Mouse (Mus musculus) T-cell, adult 2 months (primary cell): ENCODE data around the gene Tmsb15l.
A peak's percentile ranks its signal among the peaks of the same experiment; 100 is the strongest.
"Not testable (repeated sequence)": the region's sequence is repeated elsewhere in the genome, so short reads cannot be mapped to it uniquely, and the experiment has no call there.

Experiments used
- DNase-seq: peaks from one replicate; pipeline ENCODE4 v3.0.0; 2022; ENCODE audit warnings: low spot score

Tmsb15l gene

DNA sequence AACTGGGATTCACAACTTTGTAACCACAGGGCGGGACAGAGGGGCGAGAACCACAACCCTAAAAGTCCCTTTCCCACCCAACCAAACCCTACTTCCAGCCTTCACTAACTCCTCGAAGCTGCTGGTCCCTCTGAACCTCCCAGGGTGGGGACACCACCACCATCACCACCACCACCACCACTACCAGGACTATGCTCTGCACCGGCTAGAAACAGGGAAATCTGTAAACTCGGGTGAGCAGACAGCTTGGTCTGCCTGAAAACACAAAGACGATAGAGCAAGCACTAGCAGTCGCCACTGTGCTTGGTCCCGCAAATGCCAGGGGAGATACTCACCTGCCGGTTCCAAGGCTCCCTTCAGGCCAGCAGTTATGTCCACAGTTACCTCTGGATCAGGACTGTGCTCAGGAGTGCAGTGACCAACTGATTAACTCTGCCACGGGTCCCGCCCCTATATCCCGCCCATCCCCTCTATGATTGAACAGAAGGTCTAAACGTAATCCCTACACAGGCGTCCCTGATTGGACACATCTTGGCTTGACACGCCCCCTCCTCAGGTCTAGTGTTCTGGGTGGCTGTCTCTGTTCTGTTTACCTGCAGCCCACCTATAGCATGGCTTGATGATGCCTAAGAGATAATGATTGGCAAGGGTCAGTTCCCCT lies at the start of gene Tmsb15l, which contains the start of gene Tmsb15b1:
Tmsb15l (minus strand) TSS at position 446 of the 661 bp plus-strand sequence.
Tmsb15b1 (minus strand) TSS at position 451 of the 661 bp plus-strand sequence.
- peak; percentile 78 for DNase-seq

DNA sequence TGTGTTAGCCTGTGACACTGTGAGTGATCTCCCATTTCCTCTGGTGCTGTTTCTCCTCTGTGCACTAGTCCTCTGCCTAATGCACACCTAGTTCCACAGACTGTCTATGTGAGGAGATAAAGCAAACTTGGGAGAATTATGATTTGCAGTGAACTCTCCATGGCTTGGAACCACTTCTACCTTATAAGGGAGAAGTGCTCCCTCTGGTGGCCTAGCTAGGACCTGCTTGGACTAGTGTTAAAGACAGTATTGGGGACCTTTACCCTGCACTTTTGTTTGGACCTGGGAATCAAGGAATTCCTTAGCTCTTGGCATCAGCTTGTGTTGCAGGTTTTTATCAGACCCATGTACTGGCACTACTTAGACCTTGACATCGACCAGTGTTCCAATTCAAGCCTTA lies 42.6 kb upstream of the Tmsb15l start:
- peak; percentile 39 for DNase-seq

- DNase-seq = no peak
Observed at GRCm38 (mm10) chrX:137017668-137018067, 41.0 kb upstream of the Tmsb15l start.

- peak; percentile 56 for DNase-seq
Observed at GRCm38 (mm10) chrX:137015099-137015709, 38.5 kb upstream of the Tmsb15l start.

DNA sequence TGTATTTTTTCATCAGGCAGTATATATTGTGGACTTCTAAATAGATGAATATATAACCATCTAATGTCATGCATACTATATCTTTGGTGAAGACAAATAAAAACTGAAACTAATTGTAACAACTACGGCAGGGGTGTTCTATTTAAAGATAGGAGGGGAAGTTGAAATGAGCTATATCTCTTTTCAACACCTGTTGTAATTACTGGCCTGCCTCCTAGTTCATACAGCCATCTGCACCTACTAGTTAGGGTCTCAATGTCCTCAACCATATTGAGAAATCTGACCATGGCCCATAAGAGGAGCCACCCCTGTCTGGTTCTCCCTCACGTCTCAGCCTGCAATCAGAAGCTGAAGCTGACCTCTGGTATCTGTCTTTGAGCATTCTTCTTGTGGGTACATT lies 19.6 kb upstream of the Tmsb15l start:
- no peak for DNase-seq

- no peak for DNase-seq
Observed at GRCm38 (mm10) chrX:136993641-136994040, 17.0 kb upstream of the Tmsb15l start.

DNA sequence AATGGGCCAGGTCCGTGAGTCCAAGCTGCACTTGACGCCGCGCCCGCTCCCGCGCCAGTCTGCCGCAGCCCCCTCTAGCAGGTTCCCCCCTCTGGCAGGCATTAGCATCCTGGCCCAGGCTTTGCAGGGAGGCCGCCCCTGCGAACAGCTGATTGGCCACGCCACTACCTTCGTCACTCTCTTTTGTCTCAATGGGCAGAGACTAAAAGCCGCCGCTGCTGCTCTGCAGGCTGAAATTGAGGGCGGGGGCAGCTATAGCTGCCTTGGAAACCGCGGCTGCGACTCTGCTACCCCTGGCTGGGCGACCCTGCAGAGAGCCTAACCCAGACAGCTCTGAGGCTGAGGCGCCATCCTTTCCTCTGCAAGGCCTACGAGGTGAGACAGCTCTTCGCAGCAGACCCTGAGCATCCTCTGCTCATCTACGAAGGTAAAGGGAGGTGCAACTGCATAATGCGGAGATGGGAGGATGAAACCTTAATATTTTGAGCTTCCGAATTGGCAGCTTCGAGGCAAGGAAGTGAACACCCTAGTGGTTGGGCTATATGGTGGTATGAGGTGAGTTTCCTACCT lies 16.4 kb upstream of the Tmsb15l start, which contains the start of gene Zcchc18:
Zcchc18 (plus strand) TSS at position 178 of the 570 bp plus-strand sequence.
- peak; percentile 68 for DNase-seq

DNA sequence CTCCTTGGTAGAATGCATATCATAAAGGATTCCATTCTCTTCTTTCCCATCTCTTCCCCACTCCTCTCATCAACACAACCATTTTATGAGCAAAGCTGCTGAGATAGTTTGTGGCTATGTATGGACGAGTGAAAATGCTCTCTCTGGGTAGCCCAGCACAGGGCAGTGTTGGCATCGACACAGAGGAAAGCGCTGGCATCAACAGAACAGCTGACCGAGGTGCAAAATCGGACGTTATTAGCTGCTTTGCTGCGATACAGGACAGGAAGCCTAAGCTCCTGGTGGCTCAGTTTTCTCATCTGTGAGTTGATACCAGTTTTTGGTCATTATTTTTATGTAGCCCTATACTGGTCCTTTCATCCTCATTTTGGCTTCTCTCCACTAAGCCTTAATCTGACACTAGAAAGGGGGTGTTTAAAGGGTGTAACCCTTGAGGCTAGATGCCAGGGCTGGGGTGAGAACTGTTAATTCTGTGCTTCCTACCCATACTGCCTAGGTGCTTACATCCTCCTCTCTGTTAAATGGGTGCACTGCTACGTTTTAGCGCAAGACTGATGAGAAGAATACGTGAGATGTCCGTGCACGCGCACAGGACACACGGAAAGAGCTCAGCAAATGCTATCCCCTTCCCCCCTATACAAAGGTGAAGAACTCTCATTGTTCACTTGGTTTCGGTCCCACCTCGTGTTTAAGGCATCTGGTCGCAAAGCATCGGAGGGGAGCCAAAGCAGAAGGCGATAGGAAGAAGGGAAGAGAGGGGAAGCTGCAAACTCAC lies 15.7 kb upstream of the Tmsb15l start:
- DNase-seq = peak; percentile 20

DNA sequence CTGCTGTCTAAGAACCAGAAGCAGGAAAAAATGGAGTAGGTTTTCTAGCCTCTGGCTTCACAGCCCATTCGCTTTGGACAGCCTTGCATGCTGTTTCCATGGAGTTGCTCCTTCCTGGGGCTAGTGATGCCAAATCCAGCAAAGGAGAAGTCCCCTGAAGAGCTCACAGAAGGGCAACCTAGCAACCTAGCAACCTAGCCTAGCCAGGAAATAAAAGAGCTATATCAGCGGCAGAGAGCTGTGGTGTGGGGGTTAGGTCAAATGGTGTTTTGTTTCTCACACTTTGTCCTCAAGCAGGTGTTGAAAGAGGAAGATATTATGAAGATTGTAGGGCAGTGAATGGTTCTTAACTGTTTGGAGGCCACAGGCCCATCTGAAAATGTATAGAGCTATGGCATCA lies 14.6 kb upstream of the Tmsb15l start:
- no peak for DNase-seq

- DNase-seq = peak; percentile 31
Observed at GRCm38 (mm10) chrX:136986039-136986438, 9.4 kb upstream of the Tmsb15l start.

DNA sequence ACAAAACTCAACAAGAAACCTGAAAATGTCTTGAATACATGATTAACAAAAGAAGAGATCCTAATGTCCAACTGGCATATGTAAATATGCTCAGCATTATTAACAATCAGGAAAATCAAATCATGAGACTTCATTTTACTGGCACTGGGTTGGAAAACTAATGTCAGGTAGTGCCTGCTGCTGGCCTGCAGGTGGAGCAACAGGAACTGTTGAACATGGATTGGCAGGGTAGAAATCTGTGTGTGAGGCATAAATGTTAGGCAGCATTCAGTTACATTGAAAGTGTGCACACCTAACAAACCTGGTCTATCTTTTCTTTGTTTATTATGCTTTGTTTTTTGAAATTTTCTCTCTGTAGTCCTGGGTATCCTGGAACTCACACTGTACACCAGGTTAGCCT lies 1.9 kb upstream of the Tmsb15l start:
- DNase-seq = peak; percentile 19

- not testable (repeated sequence) for DNase-seq
Observed at GRCm38 (mm10) chrX:136975397-136975796, 1.3 kb downstream of the Tmsb15l start, which contains the start of gene Tmsb15b2. Gene Tmsb15b2, minus strand, starts transcription at chrX:136975497.

DNA sequence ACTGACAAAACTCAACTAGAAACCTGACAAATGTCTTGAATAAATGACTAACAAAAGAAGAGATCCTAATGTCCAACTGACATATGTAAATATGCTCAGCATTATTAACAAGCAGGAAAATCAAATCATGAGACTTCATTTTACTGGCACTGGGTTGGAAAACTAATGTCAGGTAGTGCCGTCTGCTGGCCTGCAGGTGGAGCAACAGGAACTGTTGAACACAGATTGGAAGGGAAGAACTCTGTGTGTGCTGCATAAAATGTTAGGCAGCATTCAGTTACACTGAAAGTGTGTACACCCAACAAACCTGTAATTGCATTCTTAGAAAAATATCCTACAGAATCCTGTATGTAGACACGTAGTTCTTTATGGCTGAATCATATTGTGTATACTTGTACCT lies 17.0 kb downstream of the Tmsb15l start:
- DNase-seq = peak; percentile 13

GRCm38 (mm10) chrX:136958300-136958699 lies 18.4 kb downstream of the Tmsb15l start:
- DNase-seq = not testable (repeated sequence)

DNA sequence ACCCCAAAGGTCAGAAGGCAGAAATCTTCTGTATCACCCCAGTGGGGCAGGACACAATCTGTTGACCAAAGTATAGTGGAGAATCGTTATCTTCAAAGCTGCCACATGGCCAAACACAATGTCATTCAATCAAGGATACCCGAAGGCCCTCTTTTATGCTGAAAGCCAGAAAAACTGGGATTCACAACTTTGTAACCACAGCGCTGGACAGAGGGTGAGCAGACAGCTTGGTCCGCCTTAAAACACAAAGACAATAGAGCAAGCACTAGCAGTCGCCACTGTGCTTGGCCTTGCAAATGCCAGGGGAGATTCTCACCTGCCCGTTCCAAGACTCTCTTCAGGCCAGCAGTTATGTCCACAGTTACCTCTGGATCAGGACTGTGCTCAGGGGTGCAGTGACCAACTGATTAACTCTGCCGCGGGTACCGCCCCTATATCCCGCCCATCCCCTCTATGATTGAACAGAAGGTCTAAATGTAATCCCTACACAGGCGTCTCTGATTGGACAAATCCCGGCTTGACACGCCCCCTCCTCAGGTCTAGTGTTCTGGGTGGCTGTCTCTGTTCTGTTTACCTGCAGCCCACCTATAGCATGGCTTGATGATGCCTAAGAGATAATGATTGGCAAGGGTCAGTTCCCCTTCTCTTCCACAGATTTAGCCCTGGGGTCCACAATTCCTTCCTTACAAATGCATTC lies 18.9 kb downstream of the Tmsb15l start:
- not testable (repeated sequence) for DNase-seq

DNA sequence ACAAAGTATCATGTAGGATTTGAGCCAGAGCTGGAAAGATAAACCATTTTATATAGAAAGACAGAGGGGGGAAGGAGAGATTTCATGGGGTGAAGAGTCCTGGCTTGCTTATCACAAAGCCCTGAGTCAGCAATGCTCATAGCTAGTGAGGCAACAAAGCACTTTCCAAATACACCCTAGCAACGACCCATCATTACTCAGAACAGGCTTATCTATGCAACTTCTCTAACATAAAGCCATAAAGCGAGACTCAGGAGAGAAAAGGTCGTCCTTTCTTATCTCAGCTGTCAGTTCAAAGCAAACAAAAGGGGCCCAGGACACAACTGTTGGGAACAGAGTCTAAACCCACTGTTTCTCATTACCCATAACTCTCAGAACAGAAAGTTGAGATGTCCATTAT lies 38.7 kb downstream of the Tmsb15l start:
- DNase-seq = no peak

DNA sequence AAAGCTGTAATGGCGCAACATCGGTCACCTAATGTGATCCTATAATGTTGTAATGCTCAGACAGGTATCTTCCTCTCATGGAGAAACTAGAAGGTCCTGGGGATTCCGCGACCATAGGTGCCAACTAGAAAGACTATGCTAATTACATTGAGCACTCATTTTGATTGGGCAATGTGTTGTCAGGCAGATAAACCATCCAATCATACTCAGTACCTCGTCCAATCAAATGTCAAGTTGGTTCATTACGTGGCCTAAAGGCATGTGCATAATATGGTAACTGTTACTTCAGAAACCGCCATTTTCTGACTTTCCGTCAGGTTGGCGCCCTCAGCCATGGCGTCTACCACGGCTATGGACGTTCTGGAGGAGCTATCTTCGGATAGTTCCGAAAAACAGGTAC lies 49.6 kb downstream of the Tmsb15l start, which contains the start of gene H2bfm:
H2bfm (plus strand) TSS at position 295 of the 400 bp plus-strand sequence.
- peak; percentile 10 for DNase-seq

DNA sequence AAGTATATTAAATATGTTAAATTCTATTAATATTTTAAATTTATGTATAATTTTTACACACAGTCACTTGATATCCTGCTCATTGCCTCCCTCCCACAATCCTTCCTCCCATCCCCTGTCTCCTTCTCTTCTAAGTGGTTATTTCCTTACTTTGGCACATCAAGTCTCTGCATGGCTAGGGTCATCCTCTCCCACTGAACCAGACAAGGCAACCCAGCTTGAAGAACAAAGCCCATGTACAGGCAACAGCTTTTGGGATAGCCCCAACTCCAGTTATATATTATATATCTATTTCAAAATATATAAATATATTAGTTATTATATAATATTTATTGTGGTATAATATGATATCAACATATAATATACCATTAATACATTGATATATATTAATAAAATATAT lies 50.8 kb downstream of the Tmsb15l start:
- no peak for DNase-seq
